Mouse (Mus musculus) small intestine, adult 2 months (tissue): ENCODE measurements around the gene Tmem60.

Experiments
- CTCF ChIP-seq: fragments of 200-500 bp; IDR thresholded peaks from 2 replicates; pipeline ENCODE4 v1.5.1; 2012; ENCODE audit warnings: low read depth, mild to moderate bottlenecking, control low read depth, inconsistent platforms, low read length, moderate library complexity, mixed read lengths; ENCODE audit not compliant: insufficient replicate concordance, insufficient read length; ENCODE audit errors: extremely low read depth
- POLR2A ChIP-seq: fragments of 200-500 bp; IDR thresholded peaks from 2 replicates; pipeline ENCODE4 v1.6.1; 2012; ENCODE audit warnings: low read depth, mild to moderate bottlenecking, control low read depth, inconsistent platforms, low read length, moderate library complexity

DNA sequence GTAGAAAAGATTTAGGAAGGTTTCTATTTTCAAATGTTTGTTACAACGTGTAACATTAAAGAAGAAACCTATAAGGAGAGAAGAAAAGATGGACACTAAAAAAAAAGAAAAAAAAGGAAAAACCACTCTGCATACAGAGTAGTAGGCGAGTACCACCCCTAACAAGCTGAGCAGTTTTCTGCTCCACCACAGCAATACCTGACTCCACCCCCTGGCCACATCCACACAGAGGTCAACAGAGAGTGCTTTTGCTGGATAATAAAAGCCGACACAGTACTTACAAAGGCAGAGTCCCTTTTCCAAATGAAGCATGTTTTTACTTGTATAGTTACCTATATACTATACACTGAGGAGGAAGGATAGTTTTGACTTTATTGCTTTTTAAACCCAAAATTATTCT lies 42.6 kb downstream of the Tmem60 start:
- TF ChIP-seq POLR2A (no peak), CTCF (no peak)
